Mouse (Mus musculus) testis, adult 2 months (tissue): ENCODE data around the gene Kif21b.

Experiments used
- CTCF ChIP-seq: fragments of 200-500 bp; IDR thresholded peaks from 2 replicates; pipeline ENCODE4 v1.5.1; 2012; ENCODE audit warnings: low read depth, mild to moderate bottlenecking, inconsistent platforms, low read length, moderate library complexity; ENCODE audit not compliant: control insufficient read depth, insufficient read depth, insufficient replicate concordance
- POLR2A ChIP-seq: fragments of 200-500 bp; IDR thresholded peaks from 2 replicates; pipeline ENCODE4 v1.6.1; 2012; ENCODE audit warnings: low read depth, mild to moderate bottlenecking, inconsistent platforms, low read length, moderate library complexity; ENCODE audit not compliant: control insufficient read depth

GRCm38 (mm10) chr1:136178741-136179140, 47.6 kb downstream of the Kif21b start:
- TF ChIP-seq CTCF = no peak
- no peak for TF ChIP-seq POLR2A
